Comparison of ENCODE assay signal across 8 mouse cellular contexts in the genomic region with DNA sequence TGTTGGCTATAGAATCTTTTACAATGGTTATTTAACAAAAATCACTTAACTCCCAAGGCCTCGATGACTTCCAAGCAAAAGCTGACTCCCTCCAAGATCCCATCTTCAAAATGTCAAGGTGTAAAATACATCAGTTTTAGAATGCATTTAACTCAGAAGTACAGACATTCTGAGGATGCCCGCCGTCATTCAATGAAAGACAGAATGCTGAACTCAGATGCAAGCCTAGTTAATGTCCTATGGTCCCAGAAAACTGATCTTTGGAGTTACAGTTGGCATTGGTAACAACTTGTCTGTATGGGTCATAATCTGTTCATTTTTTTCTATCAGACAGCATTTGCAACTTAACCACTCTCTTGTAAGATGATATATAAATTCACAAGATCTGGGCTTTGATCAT. TPM values are rescaled to one million over a fixed set of nuclear protein-coding genes. Genes with fewer than 3 reads are reported as not detected.
DNase-seq lines count a peak whose midpoint lies in the region; ATAC-seq lines count a peak whose summit lies in the region.

No protein-coding gene starts in this region.

- H3K27ac ChIP-seq in kidney, embryonic 16.5 days (ENCODE audit: low read length), result peak overlapping the region; percentile 98
- peak overlapping the region; percentile 91 for H3K27ac ChIP-seq in embryonic facial prominence, embryonic 10.5 days (replicated peaks)
- peak overlapping the region; percentile 86 for H3K27ac ChIP-seq in hindbrain, embryonic 15.5 days (replicated peaks)
- H3K27ac ChIP-seq in midbrain, embryonic 14.5 days (replicated peaks; ENCODE audit: low read depth, low read length), result peak overlapping the region; percentile 91

- H3K4me2 ChIP-seq in kidney, embryonic 16.5 days (replicated peaks; ENCODE audit: low read depth, low read length), result peak overlapping the region; percentile 65
- H3K4me2 ChIP-seq in hindbrain, embryonic 15.5 days, result peak overlapping the region; percentile 64
- peak overlapping the region; percentile 54 for H3K4me2 ChIP-seq in midbrain, embryonic 14.5 days (ENCODE audit: low read length)

- H3K9me3 ChIP-seq in kidney, embryonic 16.5 days (ENCODE audit: low read length), result no peaks in the 10 kb centered on the region
- H3K9me3 ChIP-seq in embryonic facial prominence, embryonic 10.5 days, result no peaks in the 10 kb centered on the region
- no peaks in the 10 kb centered on the region for H3K9me3 ChIP-seq in hindbrain, embryonic 15.5 days
- H3K9me3 ChIP-seq in midbrain, embryonic 14.5 days (ENCODE audit: control insufficient read depth, low read length), result no peaks in the 10 kb centered on the region

- no peaks in the 10 kb centered on the region for H3K27me3 ChIP-seq in kidney, embryonic 16.5 days (ENCODE audit: insufficient read depth, low read length)
- no peaks in the 10 kb centered on the region for H3K27me3 ChIP-seq in embryonic facial prominence, embryonic 10.5 days (replicated peaks; ENCODE audit: low read depth, poor library complexity, severe bottlenecking)
- no peaks in the 10 kb centered on the region for H3K27me3 ChIP-seq in hindbrain, embryonic 15.5 days
- no peaks in the 10 kb centered on the region for H3K27me3 ChIP-seq in midbrain, embryonic 14.5 days (ENCODE audit: control insufficient read depth, insufficient read depth, low read length)

- peaks cover 10% of the 10 kb centered on the region for H3K36me3 ChIP-seq in kidney, embryonic 16.5 days (ENCODE audit: insufficient read depth, low read length)
- peaks cover 31% of the 10 kb centered on the region for H3K36me3 ChIP-seq in embryonic facial prominence, embryonic 10.5 days (replicated peaks)
- peaks cover 18% of the 10 kb centered on the region for H3K36me3 ChIP-seq in hindbrain, embryonic 15.5 days
- peaks cover 24% of the 10 kb centered on the region for H3K36me3 ChIP-seq in midbrain, embryonic 14.5 days (ENCODE audit: control insufficient read depth, insufficient read depth, low read length)

- intact Hi-C loops in left cerebral cortex, postnatal 10 days (cut with DNase I), result no loop called here

- peak overlapping the region; percentile 68 for H3K9ac ChIP-seq in kidney, embryonic 16.5 days (replicated peaks; ENCODE audit: low read length)
- H3K9ac ChIP-seq in hindbrain, embryonic 15.5 days, result no peak overlapping the region; the same call in 1 of the 2 replicates
- H3K9ac ChIP-seq in midbrain, embryonic 14.5 days (replicated peaks; ENCODE audit: low read length), result peak overlapping the region; percentile 53

- peaks cover 29% of the 10 kb centered on the region for H3K4me1 ChIP-seq in kidney, embryonic 16.5 days (ENCODE audit: insufficient read depth, low read length)
- peaks cover 24% of the 10 kb centered on the region for H3K4me1 ChIP-seq in embryonic facial prominence, embryonic 10.5 days
- H3K4me1 ChIP-seq in hindbrain, embryonic 15.5 days (replicated peaks), result peaks cover 19% of the 10 kb centered on the region
- peaks cover 11% of the 10 kb centered on the region; the same call in 1 of the 2 replicates for H3K4me1 ChIP-seq in midbrain, embryonic 14.5 days (ENCODE audit: control insufficient read depth, insufficient read depth, low read length)

- peak overlapping the region; percentile 90 for H3K4me3 ChIP-seq in kidney, embryonic 16.5 days (ENCODE audit: low read length)
- H3K4me3 ChIP-seq in embryonic facial prominence, embryonic 10.5 days, result peak overlapping the region; percentile 82
- peak overlapping the region; percentile 59 for H3K4me3 ChIP-seq in hindbrain, embryonic 15.5 days
- peak overlapping the region; percentile 69 for H3K4me3 ChIP-seq in midbrain, embryonic 14.5 days (replicated peaks; ENCODE audit: low read depth, low read length)

- WGBS in kidney, embryonic 16.5 days, result 79% methylated on average over 3 of the region's 3 CpGs
- 85% methylated on average over 3 of the region's 3 CpGs for WGBS in embryonic facial prominence, embryonic 10.5 days
- 88% methylated on average over 3 of the region's 3 CpGs for WGBS in hindbrain, embryonic 15.5 days
- 88% methylated on average over 3 of the region's 3 CpGs for WGBS in midbrain, embryonic 14.5 days

- ATAC-seq in kidney, embryonic 16.5 days (ENCODE audit: low FRiP score, low TSS enrichment), result no peak
- ATAC-seq in hindbrain, embryonic 15.5 days (ENCODE audit: low FRiP score, low read depth), result no peak
- no peak for ATAC-seq in midbrain, embryonic 14.5 days (ENCODE audit: low FRiP score, low TSS enrichment)

- no peak for DNase-seq in kidney, adult 18-20 months
- no peak for DNase-seq in embryonic facial prominence, embryonic 10.5 days (ENCODE audit: low spot score)
- no peak for DNase-seq in midbrain, embryonic 14.5 days
- DNase-seq in cerebellum, adult 11-12 months, result no peak
- no peak for DNase-seq in adrenal gland, postnatal 4 days (ENCODE audit: low spot score in 2 of 2)
- DNase-seq in left cerebral cortex, postnatal 10 days (ENCODE audit: extremely low spot score in 1 of 2, low spot score in 2 of 2), result no peak

RNA-seq across cellular contexts. Expression of gene Haus3, which starts 0.6 kb away (rescaled TPM):
- 33.7 and 36.0 TPM in 2 replicates for polyA plus RNA-seq in kidney, embryonic 16.5 days (2015; fragmentation: Nextera tagmentation; extraction: Ambion mirVana)
- polyA plus RNA-seq in embryonic facial prominence, embryonic 10.5 days (2016; fragmentation: Nextera tagmentation; extraction: Ambion mirVana), result 53.0 and 60.0 TPM in 2 replicates
- polyA plus RNA-seq in hindbrain, embryonic 15.5 days (2015; fragmentation: Nextera tagmentation; extraction: Ambion mirVana), result 13.5 and 14.5 TPM in 2 replicates
- polyA plus RNA-seq in midbrain, embryonic 14.5 days (2014; fragmentation: Nextera tagmentation; extraction: Ambion mirVana), result 12.8 and 16.4 TPM in 2 replicates
- 10 to 100 TPM; 12.3 to 14.0 TPM for total RNA-seq in adrenal gland, postnatal 4 days (2021)
- 1 to 10 TPM; 5.1 to 5.9 TPM for total RNA-seq in left cerebral cortex, postnatal 10 days (2021)

RNA-seq across cellular contexts. Expression of gene Poln, which starts 0.7 kb away (rescaled TPM):
- polyA plus RNA-seq in kidney, embryonic 16.5 days (2015; fragmentation: Nextera tagmentation; extraction: Ambion mirVana), result 0.45 and 1.2 TPM in 2 replicates
- 0.67 and 0.69 TPM in 2 replicates for polyA plus RNA-seq in embryonic facial prominence, embryonic 10.5 days (2016; fragmentation: Nextera tagmentation; extraction: Ambion mirVana)
- polyA plus RNA-seq in hindbrain, embryonic 15.5 days (2015; fragmentation: Nextera tagmentation; extraction: Ambion mirVana), result 0.45 and 0.77 TPM in 2 replicates
- polyA plus RNA-seq in midbrain, embryonic 14.5 days (2014; fragmentation: Nextera tagmentation; extraction: Ambion mirVana), result 0.27 and 0.58 TPM in 2 replicates
- 1 to 10 TPM; 1.4 to 3.4 TPM for total RNA-seq in adrenal gland, postnatal 4 days (2021)
- total RNA-seq in left cerebral cortex, postnatal 10 days (2021), result 1 to 10 TPM in 1 of 2 experiments, under 1 TPM in 1; 0.69 to 1.0 TPM

RNA-seq across cellular contexts. Expression of gene Mxd4, which starts 17.6 kb away (rescaled TPM):
- polyA plus RNA-seq in kidney, embryonic 16.5 days (2015; fragmentation: Nextera tagmentation; extraction: Ambion mirVana), result 50.2 and 50.9 TPM in 2 replicates
- polyA plus RNA-seq in embryonic facial prominence, embryonic 10.5 days (2016; fragmentation: Nextera tagmentation; extraction: Ambion mirVana), result 18.7 and 23.0 TPM in 2 replicates
- polyA plus RNA-seq in hindbrain, embryonic 15.5 days (2015; fragmentation: Nextera tagmentation; extraction: Ambion mirVana), result 33.5 and 34.2 TPM in 2 replicates
- 32.5 and 35.7 TPM in 2 replicates for polyA plus RNA-seq in midbrain, embryonic 14.5 days (2014; fragmentation: Nextera tagmentation; extraction: Ambion mirVana)
- total RNA-seq in adrenal gland, postnatal 4 days (2021), result 100 to 1,000 TPM; 145 to 158 TPM
- 10 to 100 TPM; 61.1 to 70.5 TPM for total RNA-seq in left cerebral cortex, postnatal 10 days (2021)
